Mouse (Mus musculus) urinary bladder, postnatal 10 days (tissue): ENCODE data around the gene Ltbp3.

Source experiments
- DNase-seq: peaks from one replicate; pipeline ENCODE4 v3.0.0; 2022; ENCODE audit warnings: low spot score

Ltbp3 gene

GRCm38 (mm10) chr19:5724549-5724941, 16.2 kb upstream of the Ltbp3 start:
- DNase-seq = no peak

GRCm38 (mm10) chr19:5725029-5725707, 15.5 kb upstream of the Ltbp3 start:
- no peak for DNase-seq

- DNase-seq = no peak
These were observed 14.8 kb upstream of the Ltbp3 start, which contains the start of gene Ehbp1l1 for GRCm38 (mm10) chr19:5725767-5726515. Gene Ehbp1l1, minus strand, starts transcription at chr19:5726317.

- DNase-seq = no peak
These were observed 13.6 kb upstream of the Ltbp3 start for GRCm38 (mm10) chr19:5726961-5727578.

GRCm38 (mm10) chr19:5727701-5728100, 13.0 kb upstream of the Ltbp3 start:
- peak; percentile 67 for DNase-seq

GRCm38 (mm10) chr19:5728631-5729443, 11.9 kb upstream of the Ltbp3 start:
- DNase-seq = no peak

DNA sequence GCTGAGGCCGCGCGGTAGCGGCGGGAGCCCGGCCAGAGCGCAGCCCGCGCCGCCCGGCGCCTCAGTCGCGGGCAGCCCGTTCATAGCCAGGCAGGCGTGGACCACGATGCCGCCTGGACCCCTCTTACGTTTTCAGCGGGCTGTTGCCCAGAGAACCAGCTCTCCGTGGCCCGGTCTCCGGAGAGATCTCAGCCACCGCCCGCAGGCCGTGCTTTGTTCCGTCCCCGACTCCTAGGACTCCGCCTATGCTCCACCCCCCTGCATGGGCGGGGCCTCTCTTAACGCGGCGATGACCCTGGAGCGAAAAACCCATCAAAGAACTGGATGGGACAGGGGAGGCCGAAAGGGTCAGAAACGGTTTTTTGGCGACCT, 11.3 kb upstream of the Ltbp3 start, which contains the start of gene Fam89b:
Fam89b (minus strand) TSS at position 210 of the 372 bp plus-strand sequence.
- DNase-seq = peak; percentile 61

GRCm38 (mm10) chr19:5730314-5731186, 10.2 kb upstream of the Ltbp3 start:
- no peak for DNase-seq

DNA sequence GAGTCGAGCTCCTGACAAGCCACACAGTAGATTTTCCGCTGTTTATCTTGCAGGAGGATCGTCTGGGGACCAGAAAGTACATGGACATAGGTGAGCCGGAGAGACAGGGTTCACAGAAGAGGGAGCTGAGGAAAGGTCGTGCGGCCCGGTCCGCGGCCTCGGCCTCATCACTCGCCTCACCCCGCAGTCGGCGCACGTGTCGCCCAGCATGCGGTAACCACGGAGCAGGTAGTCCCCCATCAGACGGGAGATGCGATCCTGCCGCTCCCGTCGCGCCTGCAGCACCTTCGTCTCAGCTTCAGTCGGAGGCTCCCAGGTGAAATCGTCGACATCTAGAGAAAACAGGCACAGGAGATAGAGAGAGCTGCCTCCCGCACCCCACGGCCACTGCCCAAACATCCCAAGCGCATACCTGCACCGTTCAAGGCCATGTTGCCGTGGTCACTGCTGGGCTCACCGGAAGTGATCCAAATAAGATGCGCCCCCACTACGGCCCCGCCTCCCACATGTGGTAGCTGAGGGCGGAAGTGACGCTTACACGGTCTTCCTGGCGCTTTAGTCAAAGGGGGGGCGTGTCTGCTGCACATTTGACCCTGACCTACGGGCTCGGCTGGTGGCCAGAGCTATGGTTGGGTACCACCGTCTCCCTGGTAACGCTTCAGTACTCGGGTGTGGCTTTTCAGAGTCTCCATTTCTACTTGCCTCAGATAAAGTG, 9.3 kb upstream of the Ltbp3 start:
- peak; percentile 77 for DNase-seq

DNA sequence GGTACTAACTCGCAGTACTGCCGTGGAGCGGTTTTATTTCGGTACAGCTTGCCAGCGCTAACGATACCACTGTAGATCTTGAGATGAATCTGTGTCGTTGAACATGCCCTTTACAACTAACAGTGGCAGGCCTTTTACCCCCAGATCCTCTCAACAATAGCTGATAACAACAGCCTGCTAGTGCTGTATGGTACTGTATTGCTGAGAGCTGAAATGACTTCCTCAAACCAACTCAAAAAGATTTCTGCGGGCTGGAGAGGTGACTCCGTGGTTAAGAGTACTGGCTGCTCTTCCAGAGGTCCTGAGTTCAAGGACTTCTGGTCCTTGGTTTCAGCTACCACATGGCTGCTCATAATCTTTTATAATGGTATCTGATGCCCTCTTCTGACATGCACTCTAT, 6.4 kb upstream of the Ltbp3 start:
- no peak for DNase-seq

GRCm38 (mm10) chr19:5739446-5739845, 1.3 kb upstream of the Ltbp3 start:
- no peak for DNase-seq

DNA sequence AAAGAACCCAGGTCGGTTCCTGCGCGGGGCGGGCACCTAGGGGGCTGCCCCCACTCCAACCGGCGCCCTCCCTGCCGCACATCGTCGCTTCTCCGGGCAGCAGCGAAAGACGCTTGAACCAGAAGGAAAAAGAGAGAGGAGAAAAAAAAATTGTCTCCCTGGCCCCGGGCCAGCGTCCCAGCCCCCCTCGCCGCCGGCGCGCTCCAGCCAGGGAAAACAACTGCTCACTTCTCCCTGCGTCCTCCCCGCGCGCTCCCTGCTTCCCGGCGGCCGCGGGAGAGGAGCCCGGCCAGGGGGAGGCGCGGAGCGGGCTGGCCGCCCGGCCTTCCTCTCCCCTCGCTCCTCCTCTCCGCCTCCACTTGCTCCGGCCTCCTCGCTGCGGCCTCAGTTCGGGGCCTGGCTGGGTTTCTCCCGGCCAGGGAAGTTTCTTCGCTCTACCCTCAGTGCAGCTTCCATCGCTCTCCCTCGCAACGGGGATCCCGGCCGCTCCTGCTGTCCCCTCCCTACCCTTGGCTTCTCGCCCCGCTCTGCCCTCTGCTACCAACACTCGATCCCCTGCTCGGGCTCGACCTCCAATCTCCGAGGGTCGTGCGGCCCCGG, 1.0 kb downstream of the Ltbp3 start:
- no peak for DNase-seq

DNA sequence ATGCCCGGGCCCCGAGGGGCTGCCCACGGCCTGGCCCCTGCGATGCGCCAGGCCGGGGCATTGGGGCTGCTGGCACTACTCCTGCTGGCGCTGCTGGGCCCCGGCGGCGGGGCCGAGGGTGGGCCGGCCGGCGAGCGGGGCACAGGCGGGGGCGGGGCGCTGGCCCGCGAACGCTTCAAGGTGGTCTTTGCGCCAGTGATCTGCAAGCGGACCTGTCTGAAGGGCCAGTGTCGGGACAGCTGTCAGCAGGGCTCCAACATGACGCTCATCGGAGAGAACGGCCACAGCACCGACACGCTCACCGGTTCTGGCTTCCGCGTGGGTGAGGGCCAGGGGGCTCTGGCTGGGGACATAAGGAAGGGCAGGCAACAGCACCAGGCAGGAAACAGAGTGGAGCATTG, 1.5 kb downstream of the Ltbp3 start:
- DNase-seq = no peak

- DNase-seq = no peak
These were observed 2.9 kb downstream of the Ltbp3 start for GRCm38 (mm10) chr19:5743576-5743975.

GRCm38 (mm10) chr19:5745756-5746710, 5.3 kb downstream of the Ltbp3 start:
- DNase-seq = no peak

- no peak for DNase-seq
These were observed 6.2 kb downstream of the Ltbp3 start for GRCm38 (mm10) chr19:5746907-5747363.

GRCm38 (mm10) chr19:5749476-5749875, 8.8 kb downstream of the Ltbp3 start:
- no peak for DNase-seq

- DNase-seq = no peak
These were observed 10.2 kb downstream of the Ltbp3 start for GRCm38 (mm10) chr19:5750951-5751350.

DNA sequence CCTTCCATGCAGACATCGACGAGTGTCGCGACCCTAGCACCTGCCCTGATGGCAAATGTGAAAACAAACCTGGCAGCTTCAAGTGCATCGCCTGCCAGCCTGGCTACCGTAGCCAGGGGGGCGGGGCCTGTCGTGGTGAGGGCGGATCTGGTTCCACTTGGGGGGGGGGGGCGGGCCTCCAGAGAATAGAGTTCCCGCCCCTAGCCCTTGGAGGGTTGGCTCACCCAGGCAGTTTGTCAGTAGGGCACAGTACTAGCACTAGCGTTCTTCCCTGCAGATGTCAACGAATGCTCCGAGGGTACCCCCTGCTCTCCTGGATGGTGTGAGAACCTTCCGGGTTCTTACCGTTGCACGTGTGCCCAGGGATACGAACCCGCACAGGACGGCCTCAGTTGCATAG, 11.0 kb downstream of the Ltbp3 start:
- no peak for DNase-seq
